ENCODE assay signal across 11 mouse cellular contexts in the genomic region with DNA sequence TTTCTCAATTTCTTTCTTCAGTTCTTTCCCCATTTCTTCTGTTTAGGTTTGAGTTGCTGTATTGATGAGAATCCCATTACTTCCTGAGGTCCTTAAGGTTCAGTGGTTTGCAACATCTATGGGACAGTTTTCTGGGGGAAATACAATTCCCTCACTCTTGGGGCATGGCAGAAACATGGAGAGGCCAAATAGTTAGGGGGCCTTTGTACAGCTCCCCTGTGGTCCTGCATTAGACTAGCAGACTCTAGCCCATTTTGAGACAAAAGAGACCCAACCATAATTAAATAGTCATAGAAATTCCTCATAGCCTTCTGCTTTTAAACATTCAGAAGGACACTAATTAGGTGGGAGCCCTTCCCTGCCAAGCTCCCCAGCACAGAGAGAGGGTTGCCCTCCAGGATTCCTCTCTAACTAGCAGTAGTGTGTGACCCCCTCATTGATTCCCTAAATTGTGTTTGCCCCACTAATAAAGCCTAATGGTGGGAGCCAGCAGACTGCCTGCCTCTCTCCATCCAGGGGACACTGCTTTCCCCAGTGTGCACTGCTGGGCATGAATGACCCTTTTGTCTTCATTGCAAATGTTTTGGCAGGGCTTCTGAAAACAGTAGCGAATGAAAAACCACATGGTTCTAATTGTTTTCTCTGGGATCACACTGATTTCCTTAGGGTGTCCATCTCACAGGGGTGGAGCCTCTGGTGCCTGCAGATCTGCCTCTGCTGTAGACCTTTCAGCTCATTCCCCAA.
DNase-seq lines count a peak whose midpoint lies in the region; ATAC-seq lines count a peak whose summit lies in the region.
"Had no signal": no experiment of that assay in that cellular context is flagged by ENCODE, and none has a peak within 500 bp of the region (broad histone marks: within the 10 kb centered on the region; RNA-seq: fewer than 3 reads in every experiment).

No protein-coding gene starts in this region.

- H3K4me2 ChIP-seq in hindbrain, embryonic 12.5 days (replicated peaks): no peak overlapping the region

- H3K9me3 ChIP-seq in hindbrain, embryonic 12.5 days (replicated peaks): no peaks in the 10 kb centered on the region

- peaks cover 11% of the 10 kb centered on the region for H3K4me1 ChIP-seq in hindbrain, embryonic 12.5 days

- DNase-seq in 3T3-L1 (ENCODE audit: low read depth, low spot score): peak; percentile 28
- DNase-seq in embryo, embryonic 11 days: peak; percentile 68
- DNase-seq in mesoderm, embryonic 11.5 days (ENCODE audit: low read depth, low spot score): peak; percentile 66
- DNase-seq in kidney, postnatal 25 days: no peak
- no peak for DNase-seq in natural killer cell, adult 2 months (ENCODE audit: low spot score in 2 of 2)
- no peak for DNase-seq in thymus, postnatal 0 days (ENCODE audit: low spot score)
- DNase-seq in urinary bladder, postnatal 25 days (ENCODE audit: low spot score): no peak
- DNase-seq: kidney, adult 11 months; lung, adult 18-20 months had no signal

- H3K36me3 ChIP-seq in hindbrain, embryonic 12.5 days: no peaks in the 10 kb centered on the region
- H3K36me3 ChIP-seq: G1E had no signal

- ATAC-seq in hindbrain, embryonic 12.5 days (ENCODE audit: low FRiP score): peak; percentile 95

- H3K9ac ChIP-seq in hindbrain, embryonic 12.5 days: no peak overlapping the region

- H3K27me3 ChIP-seq in hindbrain, embryonic 12.5 days: peaks cover 6% of the 10 kb centered on the region; the same call in 1 of the 2 replicates

- H3K27ac ChIP-seq in hindbrain, embryonic 12.5 days: peak overlapping the region; percentile 55

- WGBS in hindbrain, embryonic 12.5 days: 3% methylated on average over 1 of the region's 1 CpGs

- no peak overlapping the region for H3K4me3 ChIP-seq in hindbrain, embryonic 12.5 days

Comparison
In these comparisons a context has a peak if more than half of its experiments do, and no peak if none do; other contexts are left out.
1. DNase-seq: peak in 3T3-L1 (single experiment), embryo, embryonic 11 days (single experiment) and mesoderm, embryonic 11.5 days (single experiment); none in kidney, postnatal 25 days (0 of 2), natural killer cell, adult 2 months (0 of 2), thymus, postnatal 0 days (single experiment) and urinary bladder, postnatal 25 days (single experiment).